Mouse (Mus musculus) C2C12 (cell line): Measurements from ENCODE around the gene Cdk17. TPM values are rescaled to one million over a fixed set of nuclear protein-coding genes. Genes with fewer than 3 reads are reported as not detected.

Experiments used
- H3K27me3 ChIP-seq: one replicate; pipeline ENCODE4 v1.6.1; 2011; ENCODE audit not compliant: control insufficient read depth, insufficient read depth, insufficient read length
- H3K36me3 ChIP-seq: one replicate; pipeline ENCODE4 v1.6.1; 2011; ENCODE audit not compliant: control insufficient read depth, insufficient read depth
- H3K4me3 ChIP-seq: one replicate; pipeline ENCODE4 v1.5.1; 2011; ENCODE audit warnings: mild to moderate bottlenecking, control low read depth; ENCODE audit not compliant: poor library complexity, insufficient read depth, severe bottlenecking
- H3K79me2 ChIP-seq: one replicate; pipeline ENCODE4 v1.6.1; 2011; ENCODE audit not compliant: control insufficient read depth, insufficient read depth
- H3K79me3 ChIP-seq: one replicate; pipeline ENCODE4 v1.6.1; 2011; ENCODE audit warnings: low read depth, control low read depth
- H3ac ChIP-seq: one replicate; pipeline ENCODE3; 2011; ENCODE audit warnings: low read depth; ENCODE audit not compliant: control insufficient read depth, insufficient read length
- CEBPB ChIP-seq: IDR thresholded peaks from one replicate; pipeline ENCODE4 v1.6.1; 2011; ENCODE audit warnings: low read depth, mild to moderate bottlenecking, control low read depth, moderate library complexity
- CTCF ChIP-seq: IDR thresholded peaks from one replicate; pipeline ENCODE4 v1.5.1; 2011; ENCODE audit not compliant: control insufficient read depth, insufficient read depth, insufficient read length
- FOSL1 ChIP-seq: IDR thresholded peaks from one replicate; pipeline ENCODE4 v1.8.0; 2011; ENCODE audit warnings: mild to moderate bottlenecking, low read length; ENCODE audit not compliant: poor library complexity, insufficient read depth, severe bottlenecking
- MAX ChIP-seq: IDR thresholded peaks from one replicate; pipeline ENCODE4 v1.6.1; 2011; ENCODE audit warnings: mild to moderate bottlenecking, control low read depth
- MYOD1 ChIP-seq: IDR thresholded peaks from one replicate; pipeline ENCODE4 v1.6.1; 2011; ENCODE audit warnings: low read depth; ENCODE audit not compliant: control insufficient read depth, insufficient read length
- MYOG ChIP-seq: IDR thresholded peaks from one replicate; pipeline ENCODE4 v1.6.1; 2011; ENCODE audit not compliant: control insufficient read depth, insufficient read length; ENCODE audit errors: extremely low read depth
- USF1 ChIP-seq: IDR thresholded peaks from one replicate; pipeline ENCODE4 v1.6.1; 2011; ENCODE audit warnings: low read depth, mild to moderate bottlenecking, control low read depth, moderate library complexity
- polyA plus RNA-seq: library from polyadenylated mRNA; unstranded; fragments of >200 nt; fragmentation: generic; extraction: Trizol; gene quantifications from one replicate; pipeline ENCODE4 v1.2.1, GENCODE M21; 2012; ENCODE audit warnings: missing spikeins

Gene Cdk17
- polyA plus RNA-seq, 1 experiment, result 7.4 TPM

GRCm38 (mm10) chr10:93123957-93124613, 36.6 kb upstream of the Cdk17 start:
- no peaks in the 10 kb centered on the region for H3K79me2 ChIP-seq
- H3K27me3 ChIP-seq, result no peaks in the 10 kb centered on the region
- TF ChIP-seq MAX (no peak), MYOD1 (no peak), MYOG (no peak), FOSL1 (no peak), USF1 (no peak), CEBPB (no peak), CTCF (no peak)
- H3K79me3 ChIP-seq, result no peaks in the 10 kb centered on the region
- H3ac ChIP-seq, result no peak overlapping the region
- no peaks in the 10 kb centered on the region for H3K36me3 ChIP-seq
- no peak overlapping the region for H3K4me3 ChIP-seq

GRCm38 (mm10) chr10:93126025-93126424, 34.6 kb upstream of the Cdk17 start:
- H3K79me2 ChIP-seq, result no peaks in the 10 kb centered on the region
- H3K36me3 ChIP-seq, result no peaks in the 10 kb centered on the region
- no peak overlapping the region for H3K4me3 ChIP-seq
- no peak overlapping the region for H3ac ChIP-seq
- no peaks in the 10 kb centered on the region for H3K79me3 ChIP-seq
- no peaks in the 10 kb centered on the region for H3K27me3 ChIP-seq
- no peak for TF ChIP-seq MYOG
- no peak for TF ChIP-seq CEBPB
- no peak for TF ChIP-seq FOSL1
- no peak for TF ChIP-seq CTCF
- no peak for TF ChIP-seq MAX
- no peak for TF ChIP-seq MYOD1
- TF ChIP-seq USF1, result no peak

GRCm38 (mm10) chr10:93128566-93128965, 32.1 kb upstream of the Cdk17 start:
- TF ChIP-seq MYOG (no peak), MAX (no peak)
- Histone ChIP-seq H3ac (no peak overlapping the region), H3K79me3 (no peaks in the 10 kb centered on the region), H3K79me2 (no peaks in the 10 kb centered on the region), H3K36me3 (no peaks in the 10 kb centered on the region), H3K4me3 (no peak overlapping the region), H3K27me3 (no peaks in the 10 kb centered on the region)

GRCm38 (mm10) chr10:93129345-93129744, 31.3 kb upstream of the Cdk17 start:
- no peak overlapping the region for H3ac ChIP-seq
- H3K79me2 ChIP-seq, result no peaks in the 10 kb centered on the region
- H3K79me3 ChIP-seq, result no peaks in the 10 kb centered on the region
- no peaks in the 10 kb centered on the region for H3K36me3 ChIP-seq
- no peak for TF ChIP-seq FOSL1
- no peak for TF ChIP-seq MYOD1
- TF ChIP-seq USF1, result no peak
- no peak for TF ChIP-seq CTCF
- TF ChIP-seq CEBPB, result no peak
- no peak for TF ChIP-seq MYOG
- TF ChIP-seq MAX, result no peak
- no peak overlapping the region for H3K4me3 ChIP-seq
- no peaks in the 10 kb centered on the region for H3K27me3 ChIP-seq

- Histone ChIP-seq H3K79me3 (no peaks in the 10 kb centered on the region), H3K4me3 (no peak overlapping the region), H3ac (no peak overlapping the region), H3K27me3 (no peaks in the 10 kb centered on the region), H3K79me2 (no peaks in the 10 kb centered on the region), H3K36me3 (no peaks in the 10 kb centered on the region)
- TF ChIP-seq MYOG, result no peak
- no peak for TF ChIP-seq USF1
- TF ChIP-seq CTCF, result no peak
- no peak for TF ChIP-seq MYOD1
- TF ChIP-seq MAX, result no peak
Measured at GRCm38 (mm10) chr10:93129904-93130455, 30.7 kb upstream of the Cdk17 start.

GRCm38 (mm10) chr10:93130456-93130940, 30.2 kb upstream of the Cdk17 start:
- Histone ChIP-seq H3K79me2 (no peaks in the 10 kb centered on the region), H3K27me3 (no peaks in the 10 kb centered on the region), H3ac (no peak overlapping the region), H3K79me3 (no peaks in the 10 kb centered on the region), H3K36me3 (no peaks in the 10 kb centered on the region), H3K4me3 (no peak overlapping the region)
- no peak for TF ChIP-seq CEBPB
- TF ChIP-seq MYOG, result no peak
- TF ChIP-seq FOSL1, result no peak
- no peak for TF ChIP-seq CTCF
- no peak for TF ChIP-seq MAX
- no peak for TF ChIP-seq USF1
- TF ChIP-seq MYOD1, result no peak
